Mouse (Mus musculus): ENCODE measurements around the gene Szt2.

- TF ChIP-seq CTCF (IDR thresholded peaks at IDR 0.05) (no peak), EP300 (IDR thresholded peaks at IDR 0.05) (peak; percentile 29; the same call in 1 of the 2 replicates)
Observed at GRCm38 (mm10) chr4:118428531-118429214, 19.6 kb upstream of the Szt2 start.
